Mouse (Mus musculus) CD4-positive, CD25-positive, alpha-beta regulatory T cell, adult 2 months (primary cell): Measurements from ENCODE around the gene Hmg20b.

Experiments
- DNase-seq: peaks from one replicate; pipeline ENCODE4 v3.0.0-alpha.2; 2012; ENCODE audit warnings: low read depth, low spot score

Hmg20b gene

GRCm38 (mm10) chr10:81378553-81379182, 28.4 kb upstream of the Hmg20b start:
- DNase-seq = peak; percentile 100

DNA sequence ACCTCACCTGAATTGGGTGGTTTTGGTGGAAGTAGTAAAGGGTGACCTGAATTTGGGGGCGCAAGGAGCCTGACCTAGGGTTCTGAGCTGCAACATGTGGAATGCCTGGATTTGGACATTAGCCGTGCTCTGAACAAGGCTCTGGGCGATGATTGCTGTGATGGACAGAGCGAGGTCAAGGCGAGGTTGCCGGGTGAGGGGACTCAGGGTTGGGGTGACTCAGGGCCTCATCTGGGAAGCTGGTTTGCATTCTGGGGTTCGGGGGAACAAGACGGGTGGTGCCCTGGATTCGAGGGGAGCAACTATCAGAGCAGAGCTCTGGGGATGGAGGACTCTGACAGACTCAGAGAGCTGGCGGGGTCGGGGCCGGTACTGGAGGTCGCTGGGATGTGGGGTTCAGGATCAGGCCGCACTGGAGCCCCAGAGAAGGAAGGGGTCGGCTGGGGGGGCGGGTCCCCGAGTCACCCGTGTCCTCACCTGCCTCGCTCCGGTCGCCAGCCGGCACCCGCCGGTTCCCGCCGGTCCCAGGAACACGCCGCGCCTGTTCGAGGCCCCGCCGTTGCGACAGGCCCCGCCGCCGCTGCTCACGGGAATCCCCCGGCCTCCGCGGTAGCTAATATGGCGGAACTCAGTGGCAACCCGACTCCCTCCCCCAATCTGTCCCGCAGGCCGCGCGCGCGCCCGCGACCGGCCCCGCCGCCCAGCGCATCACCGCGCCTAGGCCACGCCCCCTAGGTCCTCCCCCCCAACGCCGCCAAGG, 27.7 kb upstream of the Hmg20b start, which contains the start of gene Fzr1:
TSS of gene Fzr1 (minus strand) at position 724 of the 760 bp plus-strand sequence.
- DNase-seq = no peak

DNA sequence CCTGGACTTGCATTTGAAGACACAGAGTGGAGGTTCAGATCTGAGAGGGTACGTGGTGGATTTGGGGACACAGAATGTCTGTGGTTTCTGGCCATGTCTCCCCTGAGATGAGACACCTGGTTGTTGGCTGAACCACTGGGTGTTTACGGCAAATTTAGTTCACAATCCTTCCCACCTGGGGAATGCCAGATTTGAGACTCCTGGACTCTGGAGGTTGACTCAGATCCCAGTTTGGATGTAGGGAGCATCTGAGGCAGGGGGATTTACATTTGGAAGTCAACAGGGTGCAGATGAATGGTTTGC, 27.0 kb upstream of the Hmg20b start:
- DNase-seq = no peak

- DNase-seq = no peak
Measured at GRCm38 (mm10) chr10:81376561-81377361, 26.5 kb upstream of the Hmg20b start.

GRCm38 (mm10) chr10:81375322-81375721, 25.0 kb upstream of the Hmg20b start:
- DNase-seq = no peak

GRCm38 (mm10) chr10:81367207-81367495, 16.9 kb upstream of the Hmg20b start:
- no peak for DNase-seq

DNA sequence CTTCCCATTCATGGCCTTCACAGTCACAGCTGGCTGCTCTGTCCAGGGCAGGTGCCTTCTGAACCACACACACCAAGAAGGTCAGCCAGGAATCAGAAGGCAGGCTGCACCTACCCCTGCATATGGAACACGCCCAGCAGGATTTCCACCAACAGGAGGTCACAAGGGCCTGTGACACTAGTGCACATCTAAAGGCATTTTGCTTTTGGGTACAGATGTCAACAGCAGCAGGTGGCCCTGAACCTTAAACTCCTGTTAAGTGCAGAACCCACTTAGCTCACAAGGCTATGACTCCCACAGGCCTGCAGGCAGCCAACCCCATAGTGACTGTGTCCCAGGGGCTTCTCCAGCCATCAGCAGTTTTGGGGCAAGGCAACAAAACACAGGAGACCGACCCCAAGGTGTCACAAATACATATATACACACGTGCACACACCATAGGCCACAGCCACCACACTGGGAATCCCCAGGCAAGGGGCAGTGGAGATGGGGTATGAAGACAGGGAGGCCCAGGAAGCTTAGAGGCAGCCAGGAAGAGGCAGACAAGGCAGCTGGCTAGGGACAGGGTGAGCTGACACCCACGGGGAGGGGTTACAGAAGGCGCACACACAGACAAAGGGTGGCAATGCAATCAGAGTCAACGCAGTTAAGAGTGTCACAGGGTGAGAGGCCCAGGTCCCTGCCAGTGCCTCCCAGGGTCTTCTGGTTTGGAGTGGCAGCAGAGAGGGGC, 16.4 kb upstream of the Hmg20b start:
- DNase-seq = no peak

DNA sequence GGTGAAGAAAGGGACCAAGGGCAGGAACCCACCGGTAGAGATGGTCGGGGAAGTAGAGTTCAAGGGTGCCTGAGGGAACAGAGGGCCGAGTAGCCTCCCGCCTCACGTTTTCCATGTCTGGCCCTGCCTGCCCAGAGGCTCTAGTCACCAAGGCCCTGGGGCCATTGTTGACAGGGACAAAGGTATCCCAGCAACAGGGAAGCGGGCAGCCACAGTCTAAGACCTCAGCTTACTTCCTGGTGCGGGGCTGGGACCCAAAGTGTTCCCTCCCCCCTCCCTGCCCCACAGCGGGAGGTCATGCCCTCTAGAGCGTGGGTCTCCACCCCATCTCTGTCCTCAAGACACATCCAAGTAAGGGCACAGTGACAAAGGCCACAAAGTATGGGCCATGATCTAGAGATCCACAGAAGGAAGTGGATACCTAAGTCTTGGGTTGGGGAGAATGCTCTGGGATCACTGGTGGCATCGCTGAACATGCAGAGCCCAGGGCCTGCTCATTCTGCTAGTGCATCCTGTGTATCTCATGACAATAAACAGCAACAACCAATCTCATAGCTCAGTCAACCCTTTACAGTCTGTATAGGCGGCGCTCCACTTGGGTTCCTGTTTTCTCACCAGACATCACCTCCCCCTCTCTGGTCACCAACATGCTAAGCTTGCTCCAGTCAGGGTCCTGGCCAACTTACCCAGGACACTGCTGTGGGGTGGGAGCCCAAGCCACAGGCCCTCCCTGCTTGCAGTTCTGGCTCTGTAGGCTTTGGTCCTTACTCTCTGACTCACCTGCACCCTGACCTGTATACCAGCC, 15.6 kb upstream of the Hmg20b start, which contains the start of gene 4930404N11Rik:
TSS of gene 4930404N11Rik (minus strand) at position 145 of the 805 bp plus-strand sequence.
- no peak for DNase-seq

GRCm38 (mm10) chr10:81365073-81365472, 14.8 kb upstream of the Hmg20b start:
- DNase-seq = no peak

DNA sequence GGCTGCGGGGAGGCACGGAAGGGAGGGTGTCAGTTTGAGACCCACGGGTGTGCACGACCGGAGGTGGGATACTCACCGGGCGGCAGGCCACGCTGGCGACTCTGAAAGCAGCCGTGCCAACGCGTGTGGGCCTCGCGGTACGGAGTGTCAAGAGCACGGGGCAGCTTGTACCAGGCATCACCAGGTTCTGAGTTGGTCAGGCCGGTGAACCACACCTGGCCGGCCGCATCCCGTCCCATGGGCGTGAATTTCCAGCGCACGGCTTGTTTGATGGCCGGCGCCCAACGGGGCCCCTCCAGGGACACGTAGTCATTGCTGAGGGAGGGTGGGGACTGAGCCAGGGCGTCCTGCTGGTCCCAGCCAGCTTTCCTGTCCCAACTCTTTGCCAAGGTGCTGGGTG, 14.4 kb upstream of the Hmg20b start:
- no peak for DNase-seq

DNA sequence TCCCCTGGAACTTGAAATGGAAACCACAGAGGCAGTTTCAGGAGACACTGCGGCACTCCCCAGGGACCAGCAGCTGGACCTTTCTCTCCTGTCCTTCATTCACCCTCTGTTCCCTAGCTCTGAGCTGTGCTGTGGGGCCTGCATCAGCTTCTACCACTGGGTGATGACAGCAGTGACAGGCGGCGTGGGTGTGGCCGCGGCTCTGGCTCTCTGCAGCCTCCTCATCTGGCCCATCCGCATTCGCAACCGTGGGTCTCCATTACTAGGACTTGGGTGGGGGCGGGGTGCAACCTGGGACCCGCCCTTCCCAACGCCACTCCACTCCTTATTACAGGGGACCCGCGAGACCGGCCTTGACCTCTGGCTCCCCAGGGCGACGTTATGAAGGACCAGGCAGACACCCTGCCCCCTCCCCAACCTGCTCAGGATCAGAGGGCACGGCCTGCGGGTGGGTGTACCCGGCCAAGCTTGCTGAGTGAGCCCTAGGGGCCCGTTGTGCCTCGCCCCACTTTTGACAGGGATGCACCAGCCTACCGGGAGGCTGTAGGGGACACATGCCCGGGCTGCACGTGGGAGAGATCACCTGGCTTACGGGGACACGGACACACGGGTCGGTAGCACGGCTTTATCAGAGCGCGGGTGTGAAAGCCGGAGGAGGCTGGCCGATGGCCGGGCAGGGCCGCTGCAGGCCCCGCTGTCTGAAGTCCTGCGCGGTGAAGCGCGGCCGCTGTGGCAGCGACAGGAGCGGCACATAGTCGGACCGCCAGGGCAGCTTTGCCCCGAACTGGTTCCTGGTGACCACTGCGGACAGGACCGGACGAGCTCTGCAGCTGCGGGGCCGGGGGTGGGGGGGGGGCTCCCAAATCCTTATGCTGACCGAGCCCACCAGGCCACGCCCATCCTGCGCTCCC, 13.4 kb upstream of the Hmg20b start:
- DNase-seq = no peak

DNA sequence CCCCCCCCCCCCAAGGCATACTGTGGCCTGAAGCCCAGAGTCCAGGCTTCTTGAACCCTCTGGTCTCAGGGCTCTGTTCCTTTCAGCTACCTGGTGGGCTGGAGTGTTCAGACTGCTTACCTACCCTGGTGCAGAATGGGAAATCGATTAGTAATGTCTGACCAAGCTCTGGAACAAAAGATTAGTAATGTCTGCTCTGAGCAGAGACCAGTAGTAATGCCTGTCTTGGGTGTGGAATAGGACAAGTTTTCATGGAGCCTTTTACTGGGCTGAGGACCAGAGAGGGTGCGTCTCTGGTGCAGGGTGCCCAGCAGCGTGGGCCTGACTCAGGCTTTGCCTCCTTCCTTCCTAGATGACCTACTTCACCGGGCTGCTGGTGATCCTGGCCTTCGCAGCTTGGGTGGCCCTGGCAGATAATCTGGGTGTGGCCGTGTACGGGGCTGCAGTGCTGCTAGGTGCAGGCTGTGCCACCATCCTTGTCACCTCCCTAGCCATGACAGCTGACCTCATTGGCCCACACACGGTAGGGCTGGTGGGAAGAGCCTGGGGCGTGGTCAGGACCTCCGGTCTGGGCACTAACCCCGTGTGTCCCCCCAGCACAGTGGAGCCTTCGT, 12.2 kb upstream of the Hmg20b start:
- no peak for DNase-seq

GRCm38 (mm10) chr10:81360721-81361120, 10.4 kb upstream of the Hmg20b start:
- DNase-seq = no peak

DNA sequence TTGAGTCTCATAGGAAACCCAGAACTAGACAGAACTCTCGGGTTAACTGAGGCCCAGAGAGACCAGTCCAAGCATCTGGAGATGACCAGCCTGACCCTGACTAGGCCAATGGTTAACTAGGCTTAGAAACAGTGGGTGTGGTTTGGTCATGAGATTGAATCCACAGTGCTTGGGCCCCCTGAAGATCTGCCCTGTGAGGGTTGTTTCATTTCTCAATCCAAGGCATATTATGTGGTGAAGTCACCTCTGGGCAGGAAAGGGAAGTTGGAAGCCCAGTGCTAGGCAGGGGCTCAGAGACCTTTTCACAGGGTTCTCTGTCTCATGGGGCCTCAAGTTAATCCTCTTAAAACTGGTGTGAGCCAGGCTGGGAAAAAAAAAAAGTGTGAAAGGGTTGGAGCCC, 8.6 kb upstream of the Hmg20b start:
- DNase-seq = no peak

GRCm38 (mm10) chr10:81358209-81358608, 7.9 kb upstream of the Hmg20b start:
- no peak for DNase-seq

GRCm38 (mm10) chr10:81356991-81357844, 6.9 kb upstream of the Hmg20b start, which contains the start of gene Mfsd12:
TSS of gene Mfsd12 (plus strand) at chr10:81357491.
- peak; percentile 95 for DNase-seq

- DNase-seq = no peak
Measured at GRCm38 (mm10) chr10:81356352-81356990, 6.2 kb upstream of the Hmg20b start.

DNA sequence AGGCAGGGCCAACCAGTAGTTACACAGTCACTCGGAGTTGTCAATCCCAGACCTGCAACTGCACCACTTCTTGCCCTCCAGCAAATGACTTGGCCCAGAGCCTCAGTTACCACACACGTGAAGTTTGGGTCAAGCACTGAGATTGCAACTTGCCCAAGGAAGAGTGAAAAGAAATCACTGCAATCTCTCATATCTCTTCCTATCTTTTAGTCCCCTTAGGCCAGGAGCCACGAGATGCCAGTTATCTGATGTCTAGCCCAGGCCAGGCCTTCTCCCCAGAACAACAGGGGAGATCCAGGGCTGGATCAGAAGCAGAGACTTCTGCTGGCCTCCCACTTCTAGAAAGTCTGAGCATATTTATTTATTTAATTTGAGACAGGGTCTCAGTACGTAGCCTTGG, 5.3 kb upstream of the Hmg20b start:
- no peak for DNase-seq
